Mouse (Mus musculus): ENCODE data around the gene Fndc3b.

The Fndc3b gene

GRCm38 (mm10) chr3:27466297-27466901, 244.7 kb downstream of the Fndc3b start:
- peak; percentile 63 for DNase-seq (ENCODE audit: low read depth)

- DNase-seq (ENCODE audit: low read depth): no peak
These were observed 247.7 kb downstream of the Fndc3b start for GRCm38 (mm10) chr3:27463373-27463772.

- no peak for DNase-seq (ENCODE audit: low read depth)
These were observed 248.2 kb downstream of the Fndc3b start for GRCm38 (mm10) chr3:27462934-27463333.

GRCm38 (mm10) chr3:27462316-27462902, 248.7 kb downstream of the Fndc3b start:
- no peak for DNase-seq (ENCODE audit: low read depth)

GRCm38 (mm10) chr3:27461861-27462260, 249.2 kb downstream of the Fndc3b start:
- no peak for DNase-seq (ENCODE audit: low read depth)

- DNase-seq (ENCODE audit: low read depth): peak; percentile 51
These were observed 250.1 kb downstream of the Fndc3b start for GRCm38 (mm10) chr3:27461037-27461436.

GRCm38 (mm10) chr3:27458416-27458815, 252.7 kb downstream of the Fndc3b start:
- DNase-seq (ENCODE audit: low read depth): no peak

GRCm38 (mm10) chr3:27456514-27456913, 254.6 kb downstream of the Fndc3b start:
- DNase-seq (ENCODE audit: low read depth): no peak

GRCm38 (mm10) chr3:27454402-27455195, 256.5 kb downstream of the Fndc3b start:
- no peak for DNase-seq (ENCODE audit: low read depth)

GRCm38 (mm10) chr3:27453453-27454098, 257.5 kb downstream of the Fndc3b start:
- no peak for DNase-seq (ENCODE audit: low read depth)

- no peak for DNase-seq (ENCODE audit: low read depth)
These were observed 261.7 kb downstream of the Fndc3b start for GRCm38 (mm10) chr3:27449447-27449846.

GRCm38 (mm10) chr3:27448367-27448766, 262.7 kb downstream of the Fndc3b start:
- no peak for DNase-seq (ENCODE audit: low read depth)

- no peak for DNase-seq (ENCODE audit: low read depth)
These were observed 271.4 kb downstream of the Fndc3b start for GRCm38 (mm10) chr3:27439704-27440103.

GRCm38 (mm10) chr3:27435096-27435620, 275.9 kb downstream of the Fndc3b start:
- no peak for DNase-seq (ENCODE audit: low read depth)

GRCm38 (mm10) chr3:27432981-27433380, 278.1 kb downstream of the Fndc3b start:
- no peak for DNase-seq (ENCODE audit: low read depth)

- peak; percentile 28 for DNase-seq (ENCODE audit: low read depth)
These were observed 280.4 kb downstream of the Fndc3b start for GRCm38 (mm10) chr3:27430621-27431263.

GRCm38 (mm10) chr3:27427406-27427805, 283.7 kb downstream of the Fndc3b start:
- no peak for DNase-seq (ENCODE audit: low read depth)

- DNase-seq (ENCODE audit: low read depth): no peak
These were observed 286.9 kb downstream of the Fndc3b start for GRCm38 (mm10) chr3:27424049-27424667.

GRCm38 (mm10) chr3:27422521-27422920, 288.6 kb downstream of the Fndc3b start:
- DNase-seq (ENCODE audit: low read depth): no peak

GRCm38 (mm10) chr3:27421980-27422379, 289.1 kb downstream of the Fndc3b start:
- DNase-seq (ENCODE audit: low read depth): no peak

- no peak for DNase-seq (ENCODE audit: low read depth)
These were observed 292.5 kb downstream of the Fndc3b start for GRCm38 (mm10) chr3:27418602-27419001.

Data from fibroblast of lung, adult 2 months (primary cell).